Mouse (Mus musculus) adrenal gland, postnatal 36 days (tissue): Measurements from ENCODE around the gene Rfc4. TPM values are rescaled to one million over a fixed set of nuclear protein-coding genes. Genes with fewer than 3 reads are reported as not detected.
A peak's percentile ranks its signal among the peaks of the same experiment; 100 is the strongest.
"Not testable (repeated sequence)": the region's sequence is repeated elsewhere in the genome, so short reads cannot be mapped to it uniquely, and the experiment has no call there.

Experiments
- DNase-seq, 2 experiments: peaks; one replicate each; pipeline ENCODE4 v3.0.0; 2021; ENCODE audit warnings: mixed read lengths in 1 of 2
- microRNA-seq: library from miRNA; unstranded; fragments of <30 nt; microRNA quantifications from one replicate; pipeline ENCODE4 v1.2.0, GENCODE M21; 2021
- total RNA-seq, 2 experiments: library from RNA; stranded (reverse); gene quantifications; 2 replicates each; pipeline ENCODE4 v1.2.3; 2021

The Rfc4 gene
- total RNA-seq, 2 experiments from 2014 or later = 8.8 TPM

GRCm38 (mm10) chr16:23103038-23103745 is 24.3 kb downstream of the Rfc4 start:
- DNase-seq = peak in 1 of 2 experiments; percentile 34

- DNase-seq = no peak
These were observed 25.0 kb downstream of the Rfc4 start for GRCm38 (mm10) chr16:23102340-23103037.

GRCm38 (mm10) chr16:23100613-23101012 is 26.9 kb downstream of the Rfc4 start:
- no peak for DNase-seq

GRCm38 (mm10) chr16:23100099-23100575 is 27.4 kb downstream of the Rfc4 start:
- DNase-seq = peak; percentile 22 to 54

- no peak for DNase-seq
These were observed 27.9 kb downstream of the Rfc4 start for GRCm38 (mm10) chr16:23099632-23100031.

GRCm38 (mm10) chr16:23098105-23098452 is 29.5 kb downstream of the Rfc4 start:
- not testable (repeated sequence) for DNase-seq

- DNase-seq = not testable (repeated sequence)
These were observed 30.0 kb downstream of the Rfc4 start for GRCm38 (mm10) chr16:23097290-23098104.

GRCm38 (mm10) chr16:23096886-23097285 is 30.7 kb downstream of the Rfc4 start:
- not testable (repeated sequence) for DNase-seq

- not testable (repeated sequence) for DNase-seq
These were observed 32.0 kb downstream of the Rfc4 start for GRCm38 (mm10) chr16:23095581-23095980.

GRCm38 (mm10) chr16:23094136-23094535 is 33.4 kb downstream of the Rfc4 start:
- DNase-seq = no peak

GRCm38 (mm10) chr16:23093321-23093953 is 34.1 kb downstream of the Rfc4 start:
- DNase-seq = no peak

GRCm38 (mm10) chr16:23091345-23091744 is 36.2 kb downstream of the Rfc4 start:
- not testable (repeated sequence) for DNase-seq

GRCm38 (mm10) chr16:23088491-23088890 is 39.0 kb downstream of the Rfc4 start:
- not testable (repeated sequence) for DNase-seq

GRCm38 (mm10) chr16:23087712-23088111 is 39.8 kb downstream of the Rfc4 start:
- not testable (repeated sequence) for DNase-seq

GRCm38 (mm10) chr16:23087159-23087558 is 40.4 kb downstream of the Rfc4 start:
- not testable (repeated sequence) for DNase-seq

- not testable (repeated sequence) for DNase-seq
These were observed 50.0 kb downstream of the Rfc4 start for GRCm38 (mm10) chr16:23077516-23077915.

Small RNA genes lying within 50 kb of the gene (microRNA-seq; reads per million reads assigned to microRNA genes)
- gene Gm49346 = 6.7 reads per million, percentile 18 among the genes with 10 or more reads in this experiment

Other genes with a start within 250 kb of the Rfc4 start
- gene Ahsg, start 236.5 kb downstream of the Rfc4 start, total RNA-seq = 1 to 10 TPM; 1.6 to 7.1 TPM
- gene Fetub, start 209.4 kb downstream of the Rfc4 start, total RNA-seq = 10 to 100 TPM in 1 of 2 experiments, 1 to 10 TPM in 1; 2.6 to 69.1 TPM
- gene Hrg, start 176.7 kb downstream of the Rfc4 start, total RNA-seq = under 1 TPM; 0.30 to 0.69 TPM
- gene Kng2, start 98.3 kb downstream of the Rfc4 start, total RNA-seq = 1 to 10 TPM; 3.7 to 9.0 TPM
- gene Kng1, start 69.9 kb downstream of the Rfc4 start, total RNA-seq = 1 to 10 TPM in 1 of 2 experiments, under 1 TPM in 1; 0.36 to 1.3 TPM
- 100 to 1,000 TPM; 505 to 659 TPM for gene Eif4a2, start 20.3 kb downstream of the Rfc4 start, total RNA-seq
- gene Adipoq, start 18.8 kb upstream of the Rfc4 start, total RNA-seq = 100 to 1,000 TPM; 289 to 393 TPM
- gene St6gal1, start 97.0 kb upstream of the Rfc4 start, total RNA-seq = 10 to 100 TPM; 45.5 to 49.5 TPM